Mouse (Mus musculus) heart, postnatal 4 days (tissue): Measurements from ENCODE around the gene Gab2. TPM values are rescaled to one million over a fixed set of nuclear protein-coding genes. Genes with fewer than 3 reads are reported as not detected.

Source experiments
- DNase-seq: peaks from one replicate; pipeline ENCODE4 v3.0.0; 2021
- total RNA-seq, 2 experiments: library from RNA; stranded (reverse); gene quantifications; 2 replicates each; pipeline ENCODE4 v1.2.3; 2021

The Gab2 gene
- total RNA-seq, 2 experiments from 2014 or later: 26.6 to 27.4 TPM

- DNase-seq: peak; percentile 66
Observed at GRCm38 (mm10) chr7:97262541-97262940, 181.2 kb downstream of the Gab2 start.

DNA sequence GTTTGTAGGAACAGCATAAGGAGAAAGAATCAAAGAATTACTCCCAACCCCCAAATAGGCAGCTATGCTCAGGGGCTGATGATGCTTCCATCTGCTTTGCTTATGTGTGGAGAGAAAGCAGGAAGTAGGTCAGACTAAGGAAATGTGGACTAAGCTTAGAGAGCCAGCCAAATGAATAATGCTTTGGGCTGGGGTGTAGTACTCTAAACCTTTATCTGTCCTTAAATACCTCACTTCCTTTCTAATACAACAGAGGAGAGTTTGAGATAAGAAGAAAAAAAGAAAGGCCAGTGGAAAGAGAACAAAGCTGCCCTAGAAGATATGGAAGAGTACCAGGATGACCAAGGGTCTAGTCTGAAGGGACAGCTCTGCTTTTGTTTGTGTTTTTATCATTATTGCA lies 189.0 kb downstream of the Gab2 start:
- no peak for DNase-seq

DNA sequence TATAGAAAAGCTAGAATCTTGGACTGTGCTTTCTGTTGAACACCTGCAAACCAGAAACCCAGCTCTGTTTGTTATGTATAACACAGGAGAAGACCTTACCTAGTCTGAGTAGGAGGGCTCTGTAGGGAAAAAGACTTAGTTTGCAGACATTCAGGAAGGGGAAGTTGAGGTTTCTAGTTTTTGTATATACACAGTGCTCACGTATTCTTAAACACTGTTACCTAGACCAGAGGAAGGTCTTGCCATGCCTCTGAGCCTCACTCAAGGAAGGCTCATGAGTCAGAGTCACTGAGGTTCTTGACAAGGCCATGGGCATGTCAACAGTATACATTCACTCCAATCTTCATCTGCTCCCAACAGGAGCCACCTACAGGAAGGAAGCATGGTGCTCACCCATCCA lies 189.7 kb downstream of the Gab2 start:
- DNase-seq: no peak

- DNase-seq: no peak
Observed at GRCm38 (mm10) chr7:97296986-97297385, 215.6 kb downstream of the Gab2 start.

DNA sequence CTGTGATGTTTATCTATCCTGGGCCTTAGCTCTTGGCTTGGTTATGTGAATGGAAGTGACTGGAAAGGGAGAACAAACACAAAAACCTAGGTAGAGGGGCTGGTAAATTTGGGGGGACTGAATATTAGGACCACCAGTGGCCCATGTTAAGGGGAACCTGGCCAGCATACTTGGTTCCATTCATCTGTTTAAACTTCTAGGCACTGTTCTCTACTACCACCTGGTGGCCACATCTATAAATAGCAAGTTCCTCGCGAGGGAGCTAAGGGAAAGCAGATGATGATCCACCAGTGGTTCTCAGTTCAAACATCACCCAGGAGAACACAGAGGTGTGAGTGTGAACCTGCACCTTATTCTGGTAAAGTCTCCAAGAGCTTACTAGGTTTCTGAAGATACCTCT lies 216.1 kb downstream of the Gab2 start:
- DNase-seq: peak; percentile 79

DNA sequence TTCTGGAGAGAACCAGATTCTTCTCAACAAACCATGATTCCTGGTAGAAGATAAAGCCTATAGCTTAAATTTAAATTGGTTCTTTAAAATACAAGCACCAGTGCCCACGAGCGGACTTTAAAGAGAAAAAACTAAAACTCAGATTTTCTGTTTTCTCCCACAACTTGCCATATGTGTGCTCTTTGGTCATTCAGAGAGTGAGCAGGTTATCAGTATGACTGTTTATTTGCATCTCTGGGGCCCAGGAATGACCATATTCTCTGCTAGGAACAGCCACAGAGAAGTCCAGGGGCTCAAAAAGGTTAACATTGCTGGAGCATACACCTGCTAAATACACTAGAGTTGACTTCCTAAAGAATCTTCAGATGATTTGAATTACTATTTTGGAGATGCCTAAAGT lies 216.9 kb downstream of the Gab2 start:
- no peak for DNase-seq

DNA sequence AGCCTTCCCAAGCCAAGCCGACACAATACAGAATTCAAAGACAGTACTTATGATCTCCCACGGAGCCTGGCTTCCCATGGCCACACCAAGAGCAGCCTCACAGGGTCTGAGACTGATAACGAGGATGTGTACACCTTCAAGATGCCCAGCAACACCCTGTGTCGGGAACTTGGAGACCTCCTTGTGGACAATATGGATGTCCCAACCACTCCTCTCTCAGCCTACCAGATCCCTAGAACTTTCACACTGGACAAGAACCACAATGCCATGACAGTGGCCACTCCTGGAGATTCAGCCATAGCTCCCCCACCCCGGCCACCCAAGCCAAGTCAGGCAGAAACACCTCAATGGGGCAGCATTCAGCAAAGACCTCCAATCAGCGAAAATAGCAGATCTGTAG lies 217.6 kb downstream of the Gab2 start:
- no peak for DNase-seq

DNA sequence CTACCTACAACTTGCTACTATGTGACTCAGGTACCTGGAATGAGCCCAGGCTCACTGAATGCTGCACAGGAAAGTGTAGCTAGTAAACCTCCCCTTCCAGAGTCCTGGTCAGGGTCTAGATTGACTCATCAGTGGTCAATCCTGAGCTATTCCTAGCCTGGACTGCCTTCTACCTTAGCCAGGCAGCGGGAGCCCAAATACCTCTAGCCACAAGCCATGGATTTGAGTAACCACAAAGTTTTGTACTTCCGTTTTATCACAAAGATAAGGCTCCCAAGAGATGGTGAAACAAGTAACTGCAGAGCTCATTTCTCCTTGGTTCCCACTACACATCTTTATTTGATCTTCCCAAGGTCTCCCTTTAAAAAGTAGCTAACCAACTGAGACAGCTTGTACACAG lies 219.5 kb downstream of the Gab2 start:
- DNase-seq: no peak

DNA sequence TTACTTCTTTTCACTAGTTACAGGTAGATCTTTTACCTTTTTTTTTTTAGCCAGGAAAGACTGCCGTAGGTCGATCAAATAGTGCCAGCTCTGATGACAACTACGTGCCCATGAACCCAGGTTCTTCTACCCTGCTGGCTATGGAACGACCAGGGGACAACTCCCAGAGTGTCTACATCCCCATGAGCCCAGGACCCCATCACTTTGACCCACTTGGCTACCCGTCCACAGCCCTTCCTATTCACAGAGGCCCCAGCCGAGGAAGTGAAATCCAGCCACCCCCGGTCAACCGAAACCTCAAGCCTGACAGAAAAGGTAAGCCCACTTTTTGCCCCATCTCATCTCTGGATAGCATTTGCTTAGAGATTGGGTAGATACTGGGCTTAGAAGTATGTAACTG lies 219.9 kb downstream of the Gab2 start:
- DNase-seq: no peak

GRCm38 (mm10) chr7:97302261-97302660 lies 220.9 kb downstream of the Gab2 start:
- no peak for DNase-seq

- no peak for DNase-seq
Observed at GRCm38 (mm10) chr7:97302876-97303275, 221.5 kb downstream of the Gab2 start.

DNA sequence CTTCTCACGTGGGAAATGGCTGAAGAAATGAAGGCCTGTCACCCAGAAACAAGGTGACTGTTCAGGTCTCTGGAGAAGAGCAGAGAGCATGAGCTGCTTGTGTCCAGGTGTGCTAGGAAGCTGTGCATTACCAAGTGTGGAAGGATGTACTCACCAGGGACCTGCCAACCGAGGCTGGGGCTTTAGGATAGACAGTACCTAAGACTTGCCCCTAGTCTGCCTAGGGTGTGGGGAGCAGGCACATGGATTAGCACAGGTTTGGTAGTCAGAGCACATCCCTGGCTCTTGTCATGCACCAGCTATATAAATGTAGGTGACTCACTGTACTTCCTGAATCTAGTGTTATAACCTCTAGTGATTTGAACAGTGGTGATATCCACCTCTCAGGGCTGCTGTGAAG lies 222.2 kb downstream of the Gab2 start:
- DNase-seq: no peak

- no peak for DNase-seq
Observed at GRCm38 (mm10) chr7:97304471-97304870, 223.1 kb downstream of the Gab2 start.

- DNase-seq: no peak
Observed at GRCm38 (mm10) chr7:97305206-97305605, 223.8 kb downstream of the Gab2 start.

DNA sequence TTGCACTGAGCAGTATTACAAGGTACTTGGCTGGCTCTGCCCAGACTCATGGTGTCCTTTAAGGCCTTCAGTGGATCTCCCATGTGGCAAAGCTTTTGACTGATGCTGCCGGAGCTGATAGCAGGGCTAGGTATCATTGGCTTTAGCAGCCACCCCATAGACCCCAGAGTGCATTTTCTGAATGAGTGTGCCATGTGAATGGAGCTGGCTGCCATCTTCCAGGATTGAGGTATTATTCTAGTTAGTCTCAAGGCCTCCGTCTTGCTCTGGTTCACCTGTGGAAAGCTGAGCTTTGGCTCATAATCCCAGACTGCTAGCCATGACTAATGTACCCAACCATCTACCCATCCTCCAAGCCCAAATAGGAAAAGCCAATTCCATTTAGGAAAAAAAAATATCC lies 225.4 kb downstream of the Gab2 start:
- peak; percentile 3 for DNase-seq

GRCm38 (mm10) chr7:97307546-97307945 lies 226.2 kb downstream of the Gab2 start:
- DNase-seq: no peak

GRCm38 (mm10) chr7:97309461-97310340 lies 228.3 kb downstream of the Gab2 start:
- peak; percentile 2 for DNase-seq

DNA sequence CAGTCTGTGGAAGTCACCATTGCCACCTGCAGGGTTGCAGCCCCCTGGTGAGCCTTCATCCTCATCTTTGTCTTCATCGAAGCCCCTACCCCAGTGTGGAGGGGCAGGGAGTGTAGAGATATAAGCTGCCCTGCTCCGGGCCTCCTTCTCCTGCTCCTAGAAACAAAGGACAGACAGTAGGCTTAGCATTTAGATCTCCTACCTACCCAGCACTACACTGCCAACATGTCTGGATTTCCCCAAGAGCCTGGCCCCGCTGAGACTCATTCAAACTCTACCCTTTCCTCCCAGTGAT lies 228.9 kb downstream of the Gab2 start:
- DNase-seq: no peak

- DNase-seq: no peak
Observed at GRCm38 (mm10) chr7:97311620-97312019, 230.2 kb downstream of the Gab2 start.

GRCm38 (mm10) chr7:97312196-97312595 lies 230.8 kb downstream of the Gab2 start:
- no peak for DNase-seq

DNA sequence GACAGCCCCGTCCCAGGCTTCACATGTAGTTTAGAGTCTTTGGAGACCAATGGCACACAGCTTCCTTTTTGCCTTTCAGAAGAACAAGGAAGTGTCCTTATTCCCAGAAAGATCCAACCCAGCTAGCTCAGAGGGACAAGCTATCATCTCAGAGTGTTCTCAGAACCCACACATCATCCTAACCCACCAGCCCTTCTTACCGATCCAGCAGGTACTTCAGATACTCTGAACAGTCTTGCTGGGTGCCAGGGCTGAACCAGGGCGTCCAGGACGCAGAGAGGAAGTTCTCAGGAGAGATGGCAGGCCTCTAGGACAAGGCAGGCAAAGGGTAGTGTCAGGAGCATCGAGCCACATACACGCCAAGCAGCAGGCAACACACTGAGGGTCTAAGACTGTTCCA lies 231.5 kb downstream of the Gab2 start:
- DNase-seq: no peak

DNA sequence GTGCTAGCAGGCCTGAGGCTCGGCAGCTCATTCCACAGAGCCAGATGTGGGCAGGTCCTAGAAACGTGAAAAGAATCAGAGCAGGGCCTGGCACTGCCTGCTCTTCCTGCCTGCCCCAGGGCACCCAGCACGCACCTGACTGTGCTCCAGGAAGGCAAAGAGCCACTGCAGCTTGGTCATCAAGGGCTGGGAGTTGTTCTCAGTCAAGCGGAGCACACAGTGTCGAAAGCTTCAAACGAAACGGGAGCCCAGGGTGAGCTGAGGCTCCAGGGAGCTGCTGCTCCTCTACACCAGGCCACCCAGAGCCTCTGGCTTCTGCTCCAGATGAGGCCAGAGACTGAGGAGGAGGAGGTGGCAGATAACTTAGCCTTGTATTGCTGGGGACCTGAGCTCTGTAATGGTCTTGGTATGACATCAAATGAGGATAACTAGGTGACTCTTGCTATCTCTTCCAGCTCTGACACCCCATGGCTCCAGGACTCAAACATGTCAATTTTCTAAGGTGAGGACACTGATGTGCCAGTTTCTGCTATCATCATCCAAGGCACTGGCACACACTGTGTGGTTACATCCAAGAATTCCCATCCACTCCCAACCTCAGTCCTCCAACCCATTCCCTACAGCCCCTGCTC lies 232.1 kb downstream of the Gab2 start:
- no peak for DNase-seq

- no peak for DNase-seq
Observed at GRCm38 (mm10) chr7:97314646-97315045, 233.3 kb downstream of the Gab2 start.

DNA sequence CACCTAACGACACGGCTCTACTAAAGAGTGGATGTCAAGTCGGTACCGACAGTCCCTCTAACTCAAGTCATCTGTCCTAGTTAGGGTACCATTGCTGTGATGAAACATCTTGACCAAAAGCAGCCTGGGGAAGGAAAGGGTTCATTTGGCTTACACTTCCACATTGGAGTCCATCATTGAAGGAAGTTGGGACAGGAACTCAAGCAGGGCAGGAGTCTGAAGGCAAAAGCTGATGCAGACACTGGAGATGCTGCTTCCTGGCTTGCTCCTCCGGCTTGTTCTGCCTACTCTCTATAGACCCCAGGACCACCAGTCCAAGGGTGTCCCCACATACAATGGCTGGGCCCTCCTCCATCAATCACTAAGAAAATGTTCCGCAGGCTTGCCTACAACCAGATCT lies 234.3 kb downstream of the Gab2 start:
- no peak for DNase-seq
